Mouse (Mus musculus) layer of hippocampus, adult 2 months (tissue): ENCODE results near the gene Cbfa2t2. TPM values are rescaled to one million over a fixed set of nuclear protein-coding genes. Genes with fewer than 3 reads are reported as not detected.

Experiments
- DNase-seq, 2 experiments: peaks; one replicate each; pipeline ENCODE4 v3.0.0; 2022; ENCODE audit warnings: low spot score in 2 of 2
- H3K27ac ChIP-seq: fragments of 200-600 bp; 2 replicates; pipeline ENCODE4 v1.8.1; 2022
- H3K4me3 ChIP-seq: fragments of 200-600 bp; 2 replicates; pipeline ENCODE4 v1.8.1; 2022; ENCODE audit warnings: mild to moderate bottlenecking
- CTCF ChIP-seq: fragments of 200-600 bp; conservative IDR thresholded peaks from 2 replicates; pipeline ENCODE4 v1.8.1; 2022; ENCODE audit warnings: antibody characterized with exemption, mild to moderate bottlenecking, moderate library complexity
- total RNA-seq, 2 experiments: library from RNA; stranded (reverse); gene quantifications; 2 replicates each; pipeline ENCODE4 v1.2.3; 2021

Gene Cbfa2t2
- total RNA-seq, 2 experiments from 2014 or later, result 55.1 to 55.8 TPM

GRCm38 (mm10) chr2:154538710-154539109 is 102.4 kb downstream of the Cbfa2t2 start:
- DNase-seq, result no peak
- H3K4me3 ChIP-seq, result no peak overlapping the region
- peak overlapping the region; percentile 84 for H3K27ac ChIP-seq
- TF ChIP-seq CTCF, result no peak

- peak; percentile 48 to 59 for DNase-seq
- peak overlapping the region; percentile 84; the same call in 1 of the 2 replicates for H3K27ac ChIP-seq
Measured at GRCm38 (mm10) chr2:154539720-154540119, 103.4 kb downstream of the Cbfa2t2 start.

GRCm38 (mm10) chr2:154541630-154542029 is 105.3 kb downstream of the Cbfa2t2 start:
- H3K27ac ChIP-seq, result no peak overlapping the region
- TF ChIP-seq CTCF, result peak; percentile 59
- H3K4me3 ChIP-seq, result no peak overlapping the region
- no peak for DNase-seq

More at GRCm38 (mm10) chr2:154539720-154540119, 103.4 kb downstream of the Cbfa2t2 start:
- TF ChIP-seq CTCF, result peak; percentile 91
- H3K4me3 ChIP-seq, result no peak overlapping the region

- TF ChIP-seq CTCF, result peak; percentile 29
- Histone ChIP-seq H3K4me3 (no peak overlapping the region), H3K27ac (peak overlapping the region; percentile 87)
- DNase-seq, result peak; percentile 60 to 84
Measured at GRCm38 (mm10) chr2:154543567-154544347, 107.5 kb downstream of the Cbfa2t2 start.

GRCm38 (mm10) chr2:154546711-154547110 is 110.4 kb downstream of the Cbfa2t2 start, which contains the start of gene 1700003F12Rik:
TSS of gene 1700003F12Rik (plus strand) at chr2:154547085.
- no peak within 1 kb of the TSS for H3K27ac ChIP-seq
- H3K4me3 ChIP-seq, result no peak within 1 kb of the TSS
- DNase-seq, result no peak
- TF ChIP-seq CTCF, result no peak

- DNase-seq, result no peak
- Histone ChIP-seq H3K4me3 (no peak overlapping the region), H3K27ac (no peak overlapping the region)
- TF ChIP-seq CTCF, result no peak
Measured at GRCm38 (mm10) chr2:154548688-154549087, 112.4 kb downstream of the Cbfa2t2 start.

GRCm38 (mm10) chr2:154549127-154549885 is 113.0 kb downstream of the Cbfa2t2 start:
- peak overlapping the region; percentile 52 for H3K4me3 ChIP-seq
- peak overlapping the region; percentile 32; the same call in 1 of the 2 replicates for H3K27ac ChIP-seq
- TF ChIP-seq CTCF, result no peak
- peak; percentile 29 to 45 for DNase-seq

GRCm38 (mm10) chr2:154549886-154550189 is 113.6 kb downstream of the Cbfa2t2 start:
- DNase-seq, result no peak
- Histone ChIP-seq H3K4me3 (peak overlapping the region; percentile 52), H3K27ac (no peak overlapping the region)
- TF ChIP-seq CTCF, result peak; percentile 34

- TF ChIP-seq CTCF, result no peak
- H3K4me3 ChIP-seq, result no peak overlapping the region
- no peak overlapping the region for H3K27ac ChIP-seq
- DNase-seq, result no peak
Measured at GRCm38 (mm10) chr2:154550937-154551336, 114.7 kb downstream of the Cbfa2t2 start.

GRCm38 (mm10) chr2:154551476-154551875 is 115.2 kb downstream of the Cbfa2t2 start, which contains the start of gene Actl10:
TSS of gene Actl10 (plus strand) at chr2:154551776.
- TF ChIP-seq CTCF, result no peak
- peak within 1 kb of the TSS; percentile 43 for H3K4me3 ChIP-seq

GRCm38 (mm10) chr2:154551927-154552326 is 115.6 kb downstream of the Cbfa2t2 start:
- Histone ChIP-seq H3K4me3 (peak overlapping the region; percentile 43), H3K27ac (peak overlapping the region; percentile 62)
- no peak for TF ChIP-seq CTCF
- DNase-seq, result no peak

More at GRCm38 (mm10) chr2:154551476-154551875, 115.2 kb downstream of the Cbfa2t2 start, which contains the start of gene Actl10:
- DNase-seq, result no peak
- peak within 1 kb of the TSS; percentile 62 for H3K27ac ChIP-seq

GRCm38 (mm10) chr2:154552424-154552907 is 116.2 kb downstream of the Cbfa2t2 start:
- peak overlapping the region; percentile 62 for H3K27ac ChIP-seq
- peak overlapping the region; percentile 43 for H3K4me3 ChIP-seq
- peak; percentile 49 to 64 for DNase-seq
- peak; percentile 76 for TF ChIP-seq CTCF

GRCm38 (mm10) chr2:154555235-154555634 is 119.0 kb downstream of the Cbfa2t2 start:
- H3K4me3 ChIP-seq, result no peak overlapping the region
- TF ChIP-seq CTCF, result no peak
- peak overlapping the region; percentile 36 for H3K27ac ChIP-seq
- peak in 1 of 2 experiments; percentile 43 for DNase-seq
